Mouse (Mus musculus) bone marrow macrophage, adult 2 months (primary cell): Measurements from ENCODE around the gene Tmem163.
A peak's percentile ranks its signal among the peaks of the same experiment; 100 is the strongest.

Experiments
- CTCF ChIP-seq: IDR thresholded peaks from 2 replicates; pipeline ENCODE4 v1.5.1; 2012; ENCODE audit warnings: low read depth, mild to moderate bottlenecking, low read length, moderate library complexity
- POLR2A ChIP-seq: IDR thresholded peaks from 2 replicates; pipeline ENCODE4 v1.6.1; 2012; ENCODE audit warnings: mild to moderate bottlenecking, low read depth, low read length, borderline replicate concordance

DNA sequence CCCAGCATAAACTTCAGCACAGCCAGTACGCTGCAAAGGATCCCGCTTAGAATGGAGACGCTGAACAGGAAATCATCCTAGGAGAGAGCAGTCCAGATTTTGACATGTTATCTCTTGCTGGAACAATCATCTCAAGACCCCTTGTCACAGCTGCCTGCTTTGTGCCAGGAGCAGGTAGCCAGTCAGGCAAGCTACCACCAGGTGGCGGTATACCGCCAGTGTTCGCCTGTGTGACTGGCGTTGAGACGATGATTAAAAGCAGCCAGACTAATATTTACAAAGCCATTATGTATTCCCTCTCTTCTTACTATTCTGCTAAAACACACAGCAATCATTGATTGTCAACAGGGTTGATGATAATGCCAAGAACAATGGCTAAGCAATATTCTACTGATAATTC, 179.1 kb downstream of the Tmem163 start:
- peak; percentile 84 for TF ChIP-seq CTCF
- no peak for TF ChIP-seq POLR2A
